Mouse (Mus musculus) adrenal gland, postnatal 36 days (tissue): Measurements from ENCODE around the gene 4930402H24Rik. TPM values are rescaled to one million over a fixed set of nuclear protein-coding genes. Genes with fewer than 3 reads are reported as not detected.

Experiments
- DNase-seq, 2 experiments: peaks; one replicate each; pipeline ENCODE4 v3.0.0; 2021; ENCODE audit warnings: mixed read lengths in 1 of 2
- total RNA-seq, 2 experiments: library from RNA; stranded (reverse); gene quantifications; 2 replicates each; pipeline ENCODE4 v1.2.3; 2021

Gene 4930402H24Rik
- total RNA-seq, 2 experiments from 2014 or later, result 31.3 to 39.4 TPM

DNA sequence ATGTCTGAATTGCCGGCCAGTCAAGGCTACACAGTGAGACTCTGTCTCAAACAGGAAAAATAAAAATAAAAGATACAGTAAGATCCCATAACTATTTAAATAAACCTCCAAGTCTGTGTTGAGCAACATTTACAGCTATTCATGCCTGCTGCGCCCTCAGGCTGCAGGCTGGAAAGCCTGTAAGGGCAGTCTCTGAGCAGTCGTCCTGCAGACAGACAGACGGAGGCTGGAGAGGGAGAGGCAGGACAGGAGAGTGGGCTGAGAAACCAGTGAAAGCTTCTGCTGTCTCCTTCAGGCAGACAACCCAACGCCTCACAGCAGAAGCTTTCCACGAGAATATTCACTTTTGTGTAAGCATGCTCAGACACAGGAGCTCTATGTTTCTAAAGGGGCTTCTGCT is 92.5 kb downstream of the 4930402H24Rik start:
- no peak for DNase-seq

DNA sequence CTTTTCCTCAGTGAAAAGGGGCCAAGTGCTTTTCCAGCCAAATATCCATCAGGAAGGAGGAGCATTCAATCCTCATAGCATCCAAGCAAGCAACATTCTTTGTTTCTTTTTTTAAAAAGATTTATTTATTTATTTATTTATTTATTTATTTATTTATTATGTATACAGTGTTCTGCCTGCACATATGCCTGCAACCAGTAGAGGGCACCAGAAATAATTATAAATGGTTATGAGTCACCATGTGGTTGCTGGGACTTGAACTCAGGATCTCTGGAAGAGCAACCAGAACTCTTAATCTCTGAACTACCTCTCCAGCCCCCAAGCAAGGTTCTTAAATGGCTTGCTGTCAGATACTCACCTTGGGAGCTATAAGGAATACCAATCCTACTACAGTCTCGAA is 93.7 kb downstream of the 4930402H24Rik start:
- no peak for DNase-seq

DNA sequence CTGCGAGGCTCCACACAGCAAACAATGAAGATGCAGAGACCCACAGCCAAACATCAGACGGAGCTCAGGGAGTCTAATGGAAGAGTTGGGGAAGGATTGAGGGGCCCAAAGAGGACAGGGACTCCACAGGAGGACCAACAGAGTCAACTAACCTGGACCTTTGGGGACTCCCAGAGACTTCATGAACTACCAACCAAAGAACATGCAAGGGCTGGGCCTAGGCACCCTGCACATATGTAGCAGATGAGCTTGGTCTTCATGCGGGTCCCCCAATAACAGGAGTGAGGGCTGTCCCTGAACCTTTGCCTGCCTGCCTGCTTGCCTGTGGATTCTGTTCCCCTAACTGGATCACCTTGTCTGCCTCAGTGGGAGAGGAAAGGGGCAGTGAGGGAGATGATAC is 101.1 kb downstream of the 4930402H24Rik start:
- DNase-seq, result no peak

DNA sequence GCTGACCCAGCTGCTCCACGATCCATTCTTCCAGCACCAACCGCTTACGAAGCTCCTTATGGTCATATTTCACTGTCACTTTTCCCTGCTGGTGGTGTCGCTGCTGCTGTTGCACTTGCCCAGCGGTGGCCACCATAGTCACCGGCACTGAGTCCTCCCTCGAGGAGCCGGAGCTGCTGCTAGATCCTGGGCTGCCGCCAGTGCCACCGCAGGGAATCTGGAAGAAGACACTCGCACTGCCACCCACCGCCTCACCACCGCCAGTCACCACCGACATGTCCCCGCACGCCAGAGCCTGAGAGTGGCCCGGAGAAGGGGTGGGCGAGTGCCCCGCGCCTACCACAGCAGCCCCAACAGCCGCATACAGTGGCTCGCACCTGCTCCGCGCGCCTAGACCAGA is 102.5 kb downstream of the 4930402H24Rik start:
- DNase-seq, result no peak

DNA sequence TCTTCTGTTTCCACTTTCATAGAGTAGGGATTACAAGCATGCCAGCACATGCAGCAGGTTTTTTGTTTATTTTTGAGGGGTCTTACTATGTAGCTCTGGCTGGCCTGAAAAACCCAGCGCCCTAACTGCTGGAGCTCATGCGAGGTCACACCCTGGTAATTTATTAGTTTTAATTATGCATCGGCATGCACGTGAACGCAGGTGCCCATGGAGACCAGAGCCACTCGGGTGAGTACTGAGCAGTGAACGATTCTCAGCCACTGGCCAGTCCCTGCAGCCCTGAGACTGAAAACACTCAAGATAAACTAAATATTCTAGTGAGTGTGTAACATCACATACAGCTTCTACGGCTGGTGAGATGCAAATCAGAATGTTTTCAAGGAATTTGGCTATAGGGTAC is 110.5 kb downstream of the 4930402H24Rik start:
- no peak for DNase-seq

DNA sequence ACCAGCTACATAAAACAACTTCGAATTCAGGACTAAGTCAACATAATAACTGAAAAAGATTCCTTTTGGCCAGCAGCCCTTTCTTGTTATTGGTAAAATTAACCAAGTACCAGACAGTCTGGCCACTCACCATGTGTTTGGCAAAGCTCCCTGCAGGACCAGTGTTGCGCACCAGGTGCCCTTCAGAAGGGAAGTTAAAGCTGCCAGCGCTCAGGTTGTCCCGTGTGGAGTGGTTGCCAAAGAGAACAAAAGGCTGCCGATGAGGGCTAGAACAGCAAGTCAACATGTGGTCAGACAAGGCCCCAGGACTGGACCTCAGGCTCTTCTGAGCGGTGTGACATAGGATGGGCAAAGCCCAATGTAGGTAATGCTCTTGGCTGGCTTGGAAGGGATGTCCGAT is 114.5 kb downstream of the 4930402H24Rik start:
- DNase-seq, result no peak

DNA sequence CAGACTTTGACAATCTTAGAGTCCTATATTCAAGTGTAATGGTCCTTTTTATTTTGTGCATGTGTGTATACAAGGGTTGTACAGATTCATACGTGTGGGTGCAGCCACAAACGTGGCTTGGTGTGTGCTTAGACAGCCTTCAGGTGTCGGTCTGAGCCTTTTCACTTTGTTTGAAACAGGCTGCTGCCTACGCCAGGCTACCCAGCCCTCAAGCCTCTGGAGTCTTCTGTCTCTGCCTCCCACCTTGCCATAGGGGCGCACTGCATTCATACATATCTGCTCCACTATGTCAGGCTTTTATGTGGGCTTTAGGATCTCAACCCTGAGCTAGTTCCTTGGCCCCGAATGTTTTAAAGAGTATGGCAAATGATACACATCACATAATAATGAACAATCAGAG is 116.6 kb downstream of the 4930402H24Rik start:
- DNase-seq, result no peak

DNA sequence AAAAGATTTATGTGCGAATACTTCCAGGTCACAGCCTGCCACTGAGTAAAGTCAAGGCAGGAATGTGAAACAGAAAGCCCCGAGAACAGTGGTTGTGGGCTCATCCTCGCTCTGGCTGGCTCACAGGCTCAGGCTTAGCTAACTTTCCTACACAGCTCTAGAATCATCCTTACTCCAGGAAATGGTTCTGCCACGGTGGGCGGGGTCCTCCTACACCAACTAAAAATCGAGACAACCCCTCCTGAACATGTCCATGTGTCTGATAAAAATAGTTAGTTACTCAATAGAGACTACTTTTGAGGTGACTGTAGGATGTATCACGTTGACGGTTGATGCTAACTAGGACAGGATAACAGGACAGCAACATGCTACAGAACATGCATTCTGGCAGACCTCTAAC is 117.2 kb downstream of the 4930402H24Rik start:
- no peak for DNase-seq

DNA sequence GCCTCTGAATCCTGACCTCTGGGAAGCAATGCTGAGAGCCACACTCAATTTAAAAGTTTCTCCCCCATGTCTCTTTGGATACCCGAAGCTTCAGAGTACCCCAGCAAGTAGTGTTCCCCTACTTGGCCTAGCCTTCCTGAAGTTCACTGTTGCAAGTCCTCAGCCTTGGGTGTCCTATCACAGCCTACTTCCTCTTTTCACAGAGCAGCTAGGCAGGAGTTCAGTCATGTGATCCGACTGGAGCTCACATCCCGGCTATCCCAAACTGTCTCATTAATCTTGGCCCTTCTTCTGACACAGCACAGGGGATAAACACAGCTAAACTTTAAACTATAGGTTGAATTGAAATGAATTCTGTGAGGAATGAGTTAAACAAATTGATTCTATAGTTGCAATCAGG is 121.3 kb downstream of the 4930402H24Rik start:
- no peak for DNase-seq

DNA sequence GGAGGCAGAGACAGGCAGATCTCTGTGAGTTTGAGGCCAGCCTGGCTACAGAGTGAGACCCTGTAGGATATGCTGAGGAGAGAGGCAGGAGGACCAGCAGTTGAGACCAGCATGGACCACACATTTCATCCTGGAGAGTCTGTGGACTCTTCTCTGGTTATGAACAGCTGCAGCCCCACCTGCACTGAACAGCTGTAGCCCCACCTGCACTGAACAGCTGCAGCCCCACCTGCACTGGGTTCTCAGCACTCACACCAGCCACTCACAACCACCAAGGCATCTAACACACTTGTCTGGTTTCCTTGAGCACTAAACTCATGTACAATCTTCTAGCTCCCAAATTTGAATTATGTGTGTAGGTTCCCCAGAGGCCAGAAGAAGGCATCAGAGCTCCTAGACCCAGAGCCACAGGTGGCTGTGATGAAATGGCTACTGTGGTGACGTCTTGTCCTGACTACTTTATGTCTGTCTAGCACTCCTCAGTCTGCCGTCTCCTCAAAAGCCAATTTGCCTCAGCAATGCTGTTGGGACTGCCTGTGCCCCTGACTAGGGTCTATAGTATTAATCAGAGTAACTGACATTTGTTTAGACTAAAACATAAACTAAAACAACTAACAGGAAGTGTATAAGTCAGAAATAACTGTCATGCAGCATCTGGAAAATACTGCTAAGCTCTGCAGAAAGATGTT is 125.4 kb downstream of the 4930402H24Rik start:
- no peak for DNase-seq

DNA sequence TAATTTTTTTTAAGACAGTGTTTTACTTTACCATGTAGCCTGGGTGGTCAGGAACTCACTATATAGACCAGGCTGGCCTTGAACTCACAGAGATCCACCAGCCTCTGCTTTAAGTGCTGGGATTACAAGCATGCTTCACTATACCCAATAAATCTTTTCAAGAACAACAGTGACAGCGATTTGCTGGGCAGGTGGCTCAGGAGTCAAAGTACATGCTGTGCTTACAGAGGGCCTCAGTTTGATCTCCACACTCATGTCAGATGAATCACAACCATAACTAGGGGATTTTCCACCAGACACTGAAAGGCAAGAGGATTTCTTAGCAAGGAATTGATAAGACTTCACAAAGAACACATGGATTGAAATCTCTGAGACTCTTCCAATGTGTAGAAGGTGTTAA is 126.3 kb downstream of the 4930402H24Rik start:
- no peak for DNase-seq

DNA sequence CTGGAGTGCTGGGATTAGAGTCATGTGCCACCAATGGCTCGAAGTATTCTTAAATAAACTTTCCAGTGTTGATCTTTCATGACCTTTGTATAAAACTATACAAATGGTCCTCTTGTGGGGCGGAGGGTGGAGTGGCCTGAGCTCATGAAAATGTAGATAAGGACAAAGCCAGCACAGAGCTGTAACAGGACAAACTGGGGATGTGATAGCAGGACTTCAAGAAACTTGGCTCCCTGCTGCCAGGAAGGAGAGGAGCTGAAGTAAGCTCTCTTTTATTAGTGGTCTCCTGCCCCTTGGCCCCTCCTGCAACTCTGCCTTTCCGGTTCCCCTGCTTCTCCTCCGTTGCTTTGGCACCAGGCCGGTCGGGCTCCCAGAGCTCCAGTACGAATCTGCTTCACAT is 129.6 kb downstream of the 4930402H24Rik start:
- no peak for DNase-seq

DNA sequence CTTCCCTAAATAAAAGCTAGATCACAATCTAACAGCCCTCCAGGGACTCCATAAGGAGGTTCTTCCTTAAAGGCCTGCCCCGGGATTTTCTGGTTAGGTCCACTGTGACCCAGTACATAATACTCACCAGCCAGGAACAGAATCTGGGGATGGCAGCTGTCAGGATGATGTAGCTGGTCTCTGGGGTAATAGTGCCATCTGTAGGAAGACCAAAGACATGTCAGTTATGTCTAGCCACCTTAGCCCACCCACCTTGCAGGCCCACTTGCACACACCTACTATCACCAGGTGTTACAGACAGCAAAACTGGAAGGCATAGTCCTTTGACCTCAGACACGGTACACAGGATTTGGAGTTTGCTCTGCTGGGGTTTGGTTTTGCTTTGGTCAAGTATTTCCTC is 138.7 kb downstream of the 4930402H24Rik start:
- DNase-seq, result no peak

DNA sequence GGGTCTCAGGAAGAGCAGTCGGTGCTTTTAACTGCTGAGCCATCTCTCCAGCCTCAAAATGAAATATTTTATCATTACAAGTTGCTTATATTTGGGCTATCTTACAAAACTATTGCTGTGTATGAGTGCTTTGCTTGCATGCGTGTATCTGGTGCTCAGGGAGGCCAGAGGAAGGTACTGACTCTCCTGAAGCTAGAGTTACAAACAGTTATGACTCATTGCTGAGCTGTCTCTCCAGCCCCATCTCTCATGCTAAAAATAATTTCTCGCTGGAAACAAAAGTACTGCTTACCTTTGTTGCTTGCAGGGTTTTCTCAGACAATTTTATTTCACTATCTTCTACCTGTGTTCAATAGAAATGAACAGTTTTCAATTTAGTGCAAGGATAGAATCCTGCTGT is 140.8 kb downstream of the 4930402H24Rik start:
- DNase-seq, result no peak

DNA sequence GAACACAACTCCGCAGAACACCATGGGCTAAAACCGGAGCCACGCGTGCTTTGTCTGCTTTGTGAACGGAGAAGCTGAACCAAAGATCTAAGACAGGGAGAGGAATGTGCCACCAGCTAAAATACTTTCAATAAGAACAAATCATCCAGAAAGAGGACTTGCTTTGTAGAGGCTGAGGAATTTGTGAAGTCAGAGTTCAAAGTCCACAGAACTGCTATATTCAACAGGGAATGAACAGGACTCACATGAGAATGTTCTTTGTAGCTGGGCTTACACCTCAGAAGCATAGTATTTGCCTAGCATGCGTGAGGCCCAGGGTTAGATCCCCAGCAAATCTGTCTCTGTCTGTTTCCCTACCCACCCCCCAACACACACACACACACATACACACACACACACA is 145.3 kb downstream of the 4930402H24Rik start:
- DNase-seq, result no peak

DNA sequence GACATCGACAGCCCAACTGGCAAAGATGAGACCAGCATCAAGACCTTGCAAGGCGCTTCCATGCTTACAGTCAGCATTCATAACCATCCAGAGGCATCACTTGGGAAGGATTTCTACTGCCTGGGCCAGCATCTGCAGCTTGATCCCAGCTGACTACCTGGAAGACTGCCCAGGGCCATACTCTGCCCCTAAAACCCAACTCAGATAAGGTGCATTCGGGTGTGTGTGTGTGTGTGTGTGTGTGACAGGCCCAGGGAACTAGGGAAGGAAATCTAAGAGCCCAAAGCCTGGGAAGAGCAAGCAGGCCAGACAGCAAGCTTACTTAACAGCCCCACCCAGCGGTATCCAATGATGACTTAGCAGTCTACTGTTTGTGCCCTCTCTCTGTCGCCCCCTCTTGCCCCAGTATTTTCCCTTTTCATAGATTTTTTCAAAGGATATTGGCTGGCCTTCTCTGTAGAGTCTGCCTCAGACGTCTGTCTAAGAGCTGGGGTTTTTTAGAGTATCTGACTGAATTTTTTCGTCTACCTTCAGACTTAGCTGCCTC is 151.1 kb downstream of the 4930402H24Rik start:
- no peak for DNase-seq

DNA sequence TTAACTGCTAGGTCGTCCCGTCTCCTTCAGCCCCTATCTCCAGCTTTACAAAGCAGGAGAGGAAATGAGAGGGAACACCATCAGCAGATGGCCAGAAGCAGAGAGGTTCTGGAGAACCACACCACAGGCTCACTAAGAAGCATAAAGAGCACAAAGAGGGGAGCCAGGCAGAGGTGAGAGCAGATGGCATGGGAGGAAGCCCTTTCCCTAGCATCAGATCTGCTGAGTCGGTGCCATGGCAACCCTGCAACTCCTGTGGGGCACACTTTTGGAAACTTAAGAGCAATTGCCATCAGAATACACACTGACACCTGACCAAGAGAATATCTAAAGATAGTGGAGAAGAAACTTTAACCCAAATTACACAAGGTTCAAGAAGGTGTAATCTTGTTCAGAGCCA is 151.6 kb downstream of the 4930402H24Rik start:
- DNase-seq, result no peak

DNA sequence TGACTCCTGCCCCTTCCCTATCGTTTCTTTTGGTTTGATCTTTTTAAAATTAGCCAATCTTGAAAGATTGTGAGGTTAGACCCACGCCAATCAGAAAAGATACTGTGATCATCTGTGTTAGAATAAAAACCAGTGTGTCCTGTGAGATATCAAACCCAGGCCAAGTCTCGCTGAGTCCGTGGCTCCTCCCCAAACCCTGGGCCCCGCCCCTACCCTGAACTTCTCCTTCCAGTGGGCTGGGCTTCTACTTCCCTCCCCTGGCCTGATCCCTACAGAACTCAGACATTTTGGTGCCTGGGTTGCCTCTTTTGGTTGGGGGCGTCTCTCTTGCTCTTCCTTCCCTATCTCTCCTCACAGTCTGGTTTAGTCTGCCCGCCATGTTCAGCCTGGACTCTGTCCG is 155.8 kb downstream of the 4930402H24Rik start:
- peak in 1 of 2 experiments; percentile 16 for DNase-seq

DNA sequence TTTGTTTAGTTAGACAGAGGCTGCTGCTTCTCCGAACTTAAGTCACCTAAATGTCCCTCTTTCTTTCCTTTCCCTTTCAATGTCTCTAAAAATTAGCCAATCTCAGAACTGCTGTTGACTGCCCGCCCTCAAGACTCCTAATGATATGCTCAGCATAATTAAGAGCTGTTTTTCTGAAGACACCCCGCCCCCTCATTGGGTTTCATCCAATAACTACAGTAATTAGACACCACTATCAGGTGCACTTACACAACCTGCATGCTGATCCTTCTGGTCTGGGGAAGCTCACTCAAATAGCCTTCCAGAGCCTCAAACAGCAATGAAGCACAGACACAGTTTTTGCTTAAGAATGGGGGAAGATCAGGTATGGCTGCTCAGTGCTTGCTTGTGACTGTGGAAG is 156.5 kb downstream of the 4930402H24Rik start:
- no peak for DNase-seq

DNA sequence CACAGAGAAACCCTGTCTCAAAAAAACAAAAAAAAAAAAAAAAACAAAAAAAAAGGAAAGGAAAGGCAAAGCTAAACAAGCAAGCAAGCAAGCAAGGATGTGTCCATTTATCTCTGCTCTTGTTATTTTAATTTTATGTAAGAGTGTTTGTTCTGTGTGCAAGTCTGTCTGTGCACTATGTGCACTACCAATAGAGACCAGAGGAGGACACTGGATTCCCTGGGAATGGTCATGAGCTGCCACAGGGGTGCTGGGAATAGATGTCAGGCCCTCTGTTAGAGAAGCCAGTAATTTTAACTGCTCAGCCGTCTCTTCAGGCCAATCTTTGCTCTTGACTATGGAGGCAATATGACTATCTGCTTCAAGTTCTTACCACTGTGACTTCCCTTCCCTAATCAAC is 162.6 kb downstream of the 4930402H24Rik start:
- DNase-seq, result no peak

DNA sequence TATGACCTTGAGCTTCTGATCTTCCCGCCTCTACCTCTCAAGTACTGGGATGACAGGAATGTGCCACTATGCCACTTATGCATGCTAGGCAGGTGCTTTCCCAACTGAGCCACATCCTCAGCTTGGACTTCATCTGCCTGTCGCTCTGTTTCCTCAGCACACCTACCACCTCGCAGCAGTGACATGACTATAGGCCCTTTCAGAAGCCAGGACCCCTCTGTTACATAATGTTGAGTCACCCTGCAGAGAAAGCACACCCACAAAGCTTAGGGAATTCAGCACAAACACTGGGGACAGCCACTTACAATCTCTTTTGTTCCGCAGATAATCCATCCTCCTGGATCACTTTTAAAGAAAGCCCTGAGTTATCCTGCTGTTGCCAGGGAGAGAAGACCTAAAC is 166.1 kb downstream of the 4930402H24Rik start:
- DNase-seq, result no peak

DNA sequence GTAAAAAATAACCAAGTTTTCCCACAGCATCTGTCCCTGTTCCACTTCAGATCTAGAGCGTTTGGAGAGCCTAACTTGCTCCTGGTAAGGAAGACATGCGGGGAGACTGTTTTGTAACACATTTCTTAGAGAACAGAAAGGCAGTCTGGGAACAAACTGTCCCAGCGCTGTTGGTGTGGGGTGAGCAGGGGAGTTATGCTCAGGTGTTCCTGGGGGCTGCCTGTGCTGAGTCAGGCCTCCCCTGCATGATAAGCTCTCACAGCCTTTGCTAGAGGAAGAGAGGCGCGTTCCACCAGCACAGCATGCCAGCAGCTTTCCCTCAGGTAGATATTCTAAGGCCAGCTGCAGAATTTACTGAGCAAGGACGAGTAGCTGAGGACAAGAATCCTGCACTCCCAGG is 168.2 kb downstream of the 4930402H24Rik start:
- DNase-seq, result no peak

DNA sequence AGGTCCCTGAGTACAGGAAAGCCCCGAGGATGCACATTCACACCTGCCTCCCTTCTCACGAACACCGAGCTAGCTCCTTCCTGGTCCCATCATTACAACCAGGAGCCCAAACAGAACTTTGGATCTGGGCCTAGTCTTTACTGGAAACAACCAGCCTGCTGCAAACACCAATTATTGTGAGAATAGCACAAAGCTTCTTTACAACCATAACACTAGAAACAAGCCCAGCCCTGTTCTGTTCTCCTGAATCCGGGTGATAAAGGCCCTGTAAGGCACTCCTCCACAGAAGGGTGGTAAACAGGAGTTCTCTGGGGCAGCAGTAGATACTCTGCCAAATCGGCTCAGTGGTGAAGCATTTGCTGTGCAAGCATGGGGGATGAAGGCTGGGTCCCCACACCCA is 170.9 kb downstream of the 4930402H24Rik start:
- no peak for DNase-seq

DNA sequence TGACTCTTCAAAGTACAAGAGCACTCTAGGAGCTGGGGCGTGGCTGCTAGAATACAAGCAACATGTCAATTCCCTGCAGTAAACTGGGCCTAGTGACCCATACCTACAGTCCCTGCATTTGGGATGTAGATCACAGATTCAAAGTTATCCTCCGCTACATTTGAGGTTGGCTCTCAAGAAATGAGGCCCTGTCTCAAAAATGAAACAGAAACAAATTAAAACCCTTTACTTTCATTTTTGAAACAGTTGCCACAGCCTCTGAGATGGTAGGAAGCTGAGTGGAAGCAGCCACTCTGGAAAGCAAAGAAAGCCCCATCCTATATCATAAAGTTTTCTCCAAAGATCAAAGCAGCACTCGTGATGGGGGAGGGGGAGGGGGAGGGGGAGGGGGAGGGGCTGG is 172.8 kb downstream of the 4930402H24Rik start:
- no peak for DNase-seq

DNA sequence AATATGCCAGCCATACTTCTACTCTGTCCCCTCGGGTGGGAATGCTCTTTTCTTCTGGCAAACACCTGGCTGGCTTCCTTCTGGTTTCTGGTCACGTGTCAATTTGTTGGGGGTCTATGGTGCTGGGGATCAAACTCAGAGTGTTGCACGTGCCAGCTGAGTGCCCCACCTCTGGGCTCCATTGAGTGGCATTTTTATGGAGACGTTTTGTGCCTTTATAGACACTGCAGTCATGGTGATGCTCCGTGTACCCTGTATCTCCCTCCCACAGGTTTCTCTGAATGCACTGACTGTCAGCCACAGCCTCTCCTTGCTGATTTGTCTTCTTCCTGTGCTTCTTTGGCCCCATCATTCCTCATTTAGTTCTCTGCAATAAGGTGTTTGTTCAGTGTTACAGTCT is 174.4 kb downstream of the 4930402H24Rik start:
- no peak for DNase-seq
